Mouse (Mus musculus): ENCODE measurements at regions not wholly inside any gene's neighbourhood (a gene's known extent, or its start where the extent isn't known, plus 50 kb on each side); places are given as distances from the start of the nearest gene placed in this dataset. TPM values are rescaled to one million over a fixed set of nuclear protein-coding genes. Genes with fewer than 3 reads are reported as not detected.

DNA sequence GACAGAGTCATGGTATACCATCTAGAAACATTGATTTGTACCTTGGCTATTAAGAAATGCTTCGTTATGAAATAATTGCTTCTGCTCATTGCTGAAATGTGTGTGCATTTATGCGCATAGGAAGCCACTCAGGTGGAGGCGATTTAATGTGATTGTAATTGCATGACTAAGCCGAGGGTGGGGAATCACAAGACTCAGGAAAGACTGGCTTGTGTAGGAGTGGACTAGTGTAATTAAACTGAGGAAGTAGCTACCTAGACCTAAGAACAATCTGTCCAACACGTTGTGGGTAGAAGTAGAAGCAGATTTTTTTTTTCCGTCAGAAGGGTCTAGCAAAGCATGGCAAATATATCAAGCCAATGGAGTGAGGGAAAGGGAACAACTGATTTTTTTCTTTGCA, 308.4 kb downstream of the Tmsb4x start:
- 77% methylated on average over 6 of the region's 6 CpGs for WGBS
- no peak overlapping the region for H3K4me3 ChIP-seq
- no peaks in the 10 kb centered on the region for H3K9me3 ChIP-seq (replicated peaks)
- H3K27ac ChIP-seq, result no peak overlapping the region
- no peaks in the 10 kb centered on the region for H3K36me3 ChIP-seq (ENCODE audit: poor library complexity, severe bottlenecking)
- H3K4me2 ChIP-seq, result no peak overlapping the region
- no peak overlapping the region for H3K9ac ChIP-seq
- no peaks in the 10 kb centered on the region for H3K4me1 ChIP-seq
- peaks cover 4% of the 10 kb centered on the region; the same call in 1 of the 2 replicates for H3K27me3 ChIP-seq
- ATAC-seq, result no peak

DNA sequence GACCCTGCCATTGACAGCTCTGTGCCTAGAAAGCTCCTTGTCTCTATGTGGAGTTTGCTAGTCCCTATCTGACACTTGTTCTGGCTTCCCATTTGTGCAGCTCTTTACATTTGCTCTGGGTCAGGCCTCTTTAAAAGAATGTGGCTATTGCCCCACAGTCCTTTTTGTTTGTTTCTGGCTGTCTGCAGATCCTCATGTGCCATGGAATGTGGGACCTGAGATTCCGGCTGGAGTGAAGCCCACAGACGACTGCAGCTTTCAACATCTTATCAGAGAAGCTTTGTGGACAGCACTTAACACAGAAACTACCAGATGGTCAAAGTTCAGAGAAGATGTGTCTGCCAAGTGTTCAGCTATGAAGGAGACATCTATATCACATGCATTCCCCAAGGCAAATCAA, 309.7 kb upstream of the Egfl6 start:
- no peaks in the 10 kb centered on the region for H3K36me3 ChIP-seq (ENCODE audit: poor library complexity, severe bottlenecking)
- H3K27me3 ChIP-seq, result peaks cover 9% of the 10 kb centered on the region; the same call in 1 of the 2 replicates
- ATAC-seq, result no peak
- H3K4me2 ChIP-seq, result no peak overlapping the region
- no peak overlapping the region for H3K27ac ChIP-seq
- no peak overlapping the region for H3K4me3 ChIP-seq
- no peak overlapping the region for H3K9ac ChIP-seq
- 87% methylated on average over 2 of the region's 2 CpGs for WGBS
- H3K9me3 ChIP-seq (replicated peaks), result no peaks in the 10 kb centered on the region
- no peaks in the 10 kb centered on the region for H3K4me1 ChIP-seq

DNA sequence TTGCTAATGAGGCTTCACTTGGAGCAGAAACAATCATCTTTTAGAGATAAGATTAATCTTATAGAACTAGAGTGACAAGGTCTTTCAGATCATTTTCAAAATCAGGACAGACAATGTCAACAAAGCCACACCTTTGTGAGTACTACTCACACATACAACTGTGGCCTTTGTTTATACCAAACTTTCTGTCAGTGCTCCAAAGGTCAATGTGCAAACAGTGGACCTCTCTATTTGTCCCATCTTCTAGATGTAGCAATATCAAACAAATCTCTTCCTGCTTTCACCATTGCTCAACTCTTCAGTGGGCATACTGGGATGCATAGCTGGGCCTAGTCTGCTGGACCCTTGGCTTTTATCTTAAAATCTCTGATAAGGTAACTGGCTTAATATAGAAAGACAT, 300.9 kb upstream of the Egfl6 start:
- no peak overlapping the region for H3K4me2 ChIP-seq
- ATAC-seq, result no peak
- no peaks in the 10 kb centered on the region for H3K36me3 ChIP-seq (ENCODE audit: poor library complexity, severe bottlenecking)
- 0 out of 2 replicates have a peak, but pooled peaks cover 2% of the 10 kb centered on the region for H3K27me3 ChIP-seq
- no peak overlapping the region for H3K27ac ChIP-seq
- no peak overlapping the region for H3K9ac ChIP-seq
- H3K4me1 ChIP-seq, result no peaks in the 10 kb centered on the region
- no peak overlapping the region for H3K4me3 ChIP-seq
- no peaks in the 10 kb centered on the region for H3K9me3 ChIP-seq (replicated peaks)

DNA sequence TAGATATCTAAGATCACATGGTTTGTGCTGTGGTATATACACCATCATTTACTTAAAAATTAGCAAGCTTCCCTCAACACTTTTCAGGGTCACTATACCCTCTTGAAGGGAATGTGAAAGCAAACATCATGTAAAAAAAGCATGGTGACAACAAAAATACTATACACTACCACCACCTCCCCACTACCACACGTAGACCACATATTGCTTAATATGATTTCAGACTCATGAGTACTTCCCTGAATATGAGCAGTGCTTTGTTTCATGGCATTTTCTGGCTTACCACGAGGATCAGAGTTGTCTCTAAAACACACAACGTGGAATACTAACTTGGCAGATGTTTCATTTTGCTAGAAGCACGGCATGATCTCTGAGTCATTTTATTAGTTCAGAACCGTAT, 284.0 kb upstream of the Egfl6 start:
- no peaks in the 10 kb centered on the region for H3K9me3 ChIP-seq (replicated peaks)
- H3K4me1 ChIP-seq, result no peaks in the 10 kb centered on the region
- no peak overlapping the region for H3K27ac ChIP-seq
- no peak overlapping the region for H3K9ac ChIP-seq
- no peak for ATAC-seq
- no peaks in the 10 kb centered on the region for H3K36me3 ChIP-seq (ENCODE audit: poor library complexity, severe bottlenecking)
- no peak overlapping the region for H3K4me2 ChIP-seq
- 0 out of 2 replicates have a peak, but pooled peaks cover 2% of the 10 kb centered on the region for H3K27me3 ChIP-seq
- H3K4me3 ChIP-seq, result no peak overlapping the region
- WGBS, result 86% methylated on average over 5 of the region's 5 CpGs

DNA sequence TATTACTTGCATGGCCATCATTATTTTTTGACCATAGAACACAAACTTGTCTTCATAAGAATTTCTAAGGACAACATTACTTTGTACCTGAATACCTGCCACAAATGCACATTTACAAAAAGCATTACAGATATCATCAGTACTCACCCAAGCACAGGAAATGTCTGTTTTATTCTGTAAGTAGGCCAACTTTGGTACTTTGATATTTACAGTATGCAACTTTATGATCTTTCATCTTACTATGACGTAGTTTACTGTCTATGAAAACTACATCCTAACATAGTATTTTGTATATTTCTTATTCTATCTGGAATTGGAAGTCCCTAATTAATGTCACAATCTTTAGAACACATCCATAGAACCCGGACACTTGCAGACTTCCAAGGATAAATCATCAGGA, 282.2 kb upstream of the Egfl6 start:
- Histone ChIP-seq H3K27ac (no peak overlapping the region), H3K9me3 (replicated peaks) (no peaks in the 10 kb centered on the region), H3K4me1 (no peaks in the 10 kb centered on the region), H3K4me3 (no peak overlapping the region), H3K36me3 (ENCODE audit: poor library complexity, severe bottlenecking) (no peaks in the 10 kb centered on the region), H3K4me2 (no peak overlapping the region), H3K27me3 (no peaks in the 10 kb centered on the region), H3K9ac (no peak overlapping the region)
- ATAC-seq, result no peak
- WGBS, result 85% methylated on average over 2 of the region's 2 CpGs

Small RNA genes in the stretch of these regions (microRNA-seq; reads per million reads assigned to microRNA genes)
- gene Gm22368 (not detected), gene Gm44376 (not detected)

Data from forebrain, embryonic 13.5 days (tissue).